Mouse (Mus musculus) retina, adult 2 months (tissue): Measurements from ENCODE around the gene Ccdc88a.
"Not testable (repeated sequence)": the region's sequence is repeated elsewhere in the genome, so short reads cannot be mapped to it uniquely, and the experiment has no call there.

Experiments
- DNase-seq: peaks from one replicate; pipeline ENCODE4 v3.0.0-alpha.2; 2012; ENCODE audit warnings: low read depth, low spot score

Ccdc88a gene

GRCm38 (mm10) chr11:29448741-29449140 lies 75.3 kb downstream of the Ccdc88a start:
- no peak for DNase-seq

- no peak for DNase-seq
Observed at GRCm38 (mm10) chr11:29474676-29475075, 101.2 kb downstream of the Ccdc88a start.

GRCm38 (mm10) chr11:29493135-29493534 lies 119.7 kb downstream of the Ccdc88a start:
- DNase-seq = no peak

GRCm38 (mm10) chr11:29496962-29497361 lies 123.5 kb downstream of the Ccdc88a start:
- DNase-seq = no peak

DNA sequence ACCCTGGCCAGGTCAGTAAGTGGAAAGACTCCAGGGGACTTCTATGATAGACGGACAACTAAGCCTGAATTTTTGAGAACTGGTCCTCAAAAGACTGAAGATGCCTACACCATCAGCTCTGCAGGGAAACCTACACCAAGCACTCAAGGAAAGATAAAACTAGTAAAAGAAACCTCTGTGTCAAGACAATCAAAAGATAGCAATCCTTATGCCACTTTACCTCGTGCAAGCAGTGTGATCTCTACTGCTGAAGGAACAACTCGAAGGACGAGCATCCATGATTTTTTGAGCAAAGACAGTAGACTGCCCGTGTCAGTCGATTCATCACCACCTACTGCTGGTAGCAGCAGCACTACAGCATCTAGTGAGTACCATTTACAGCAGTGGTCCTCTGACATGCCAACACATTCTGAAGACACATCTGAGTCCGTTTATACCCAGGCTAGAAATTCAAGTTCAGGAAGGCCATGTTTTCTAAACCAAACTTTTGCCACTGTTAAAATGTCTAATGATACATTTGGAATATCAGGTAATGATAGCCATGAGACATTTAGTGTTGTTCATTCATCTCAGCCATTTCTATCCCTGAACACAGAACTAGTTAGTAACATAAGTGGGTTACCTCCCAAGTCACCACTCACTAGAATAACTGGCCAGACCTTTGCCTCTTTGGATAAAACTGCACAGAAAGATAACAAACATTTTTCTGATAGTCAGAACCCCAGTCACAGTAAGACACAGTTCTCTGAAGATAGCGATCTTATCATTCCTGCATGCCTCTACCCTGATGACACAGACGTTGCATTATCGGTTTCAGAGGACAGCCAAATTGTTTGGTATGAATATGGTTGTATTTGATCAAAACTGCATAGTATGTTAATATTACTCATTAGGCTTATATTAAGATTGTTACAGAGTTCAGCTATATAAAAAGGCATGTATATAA lies 130.8 kb downstream of the Ccdc88a start:
- DNase-seq = no peak

DNA sequence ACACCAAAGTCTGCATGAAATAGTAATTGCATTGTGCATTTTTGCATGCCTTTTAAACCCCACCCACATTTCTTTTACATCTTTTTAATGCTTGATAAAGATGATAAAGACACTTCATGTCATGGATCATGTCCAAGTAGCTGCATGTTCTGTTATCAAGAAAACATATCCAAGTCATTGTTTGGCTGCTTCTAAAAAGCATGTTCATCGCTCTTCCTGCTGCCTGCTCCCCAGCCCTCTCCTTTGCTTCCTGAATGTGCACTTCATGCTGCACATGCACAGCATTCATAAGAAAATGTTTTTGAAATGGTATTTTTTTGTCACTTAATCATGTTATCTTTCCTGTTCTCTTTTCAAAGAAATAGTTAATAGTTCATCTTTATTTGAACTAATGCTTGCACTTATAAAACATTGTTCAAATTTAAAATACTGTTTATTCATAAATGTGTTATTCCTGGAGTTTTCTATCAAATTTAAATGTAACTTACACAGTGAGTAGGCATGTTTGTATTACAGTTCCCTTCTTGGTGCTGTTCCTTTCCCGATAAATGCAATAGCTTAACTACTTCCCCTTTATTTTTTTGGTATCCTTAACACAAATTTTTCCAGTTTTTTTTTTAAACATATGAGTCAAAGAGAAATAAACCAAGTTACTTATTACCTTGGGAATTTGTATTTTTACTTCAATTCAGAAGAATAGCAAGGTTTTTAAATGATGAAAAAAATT lies 131.6 kb downstream of the Ccdc88a start:
- no peak for DNase-seq

- DNase-seq = no peak
Observed at GRCm38 (mm10) chr11:29509421-29509820, 136.0 kb downstream of the Ccdc88a start.

- DNase-seq = no peak
Observed at GRCm38 (mm10) chr11:29512818-29513535, 139.5 kb downstream of the Ccdc88a start.

- no peak for DNase-seq
Observed at GRCm38 (mm10) chr11:29514325-29514681, 140.8 kb downstream of the Ccdc88a start.

DNA sequence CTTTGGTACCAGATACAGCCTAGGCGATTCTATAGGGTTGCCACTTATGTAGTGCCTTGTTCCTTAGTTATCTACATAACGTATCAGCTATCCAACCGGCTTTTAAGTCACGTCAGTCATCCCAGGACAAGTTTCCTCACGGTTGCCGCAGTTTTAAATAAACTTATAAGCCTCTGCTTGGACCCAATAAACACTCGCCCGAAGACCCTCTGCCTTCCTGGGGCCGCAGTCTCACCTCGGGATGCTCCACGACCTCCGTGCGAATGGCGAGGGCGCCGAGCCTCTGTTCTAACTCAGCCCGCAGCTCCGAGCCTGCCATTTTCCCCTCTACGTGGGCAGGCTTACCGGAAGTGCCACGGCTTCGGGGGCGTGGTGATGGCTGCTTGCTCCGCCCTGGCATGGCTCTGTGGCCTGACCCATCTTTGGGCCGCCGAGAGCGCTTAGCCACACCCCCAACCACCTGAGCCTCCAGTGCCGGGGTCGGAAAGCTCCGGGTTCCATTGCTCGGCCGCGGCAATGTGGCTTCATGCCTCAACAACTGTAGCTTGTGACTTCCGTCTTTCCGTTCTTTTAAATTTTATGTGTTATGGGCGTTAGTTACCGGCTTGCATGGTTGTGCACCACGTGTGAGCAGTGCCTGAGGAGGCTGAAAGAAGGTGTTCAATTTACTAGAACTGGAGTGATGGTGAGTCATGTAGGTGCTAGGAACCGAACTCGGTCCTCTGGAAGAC lies 141.4 kb downstream of the Ccdc88a start, which contains the start of gene Prorsd1:
TSS of gene Prorsd1 (minus strand) at position 352 of the 731 bp plus-strand sequence.
- DNase-seq = peak; percentile 77

GRCm38 (mm10) chr11:29525988-29526794 lies 152.7 kb downstream of the Ccdc88a start, which contains the start of gene Mtif2:
Mtif2 (plus strand) TSS chr11:29526408.
- DNase-seq = peak; percentile 80

DNA sequence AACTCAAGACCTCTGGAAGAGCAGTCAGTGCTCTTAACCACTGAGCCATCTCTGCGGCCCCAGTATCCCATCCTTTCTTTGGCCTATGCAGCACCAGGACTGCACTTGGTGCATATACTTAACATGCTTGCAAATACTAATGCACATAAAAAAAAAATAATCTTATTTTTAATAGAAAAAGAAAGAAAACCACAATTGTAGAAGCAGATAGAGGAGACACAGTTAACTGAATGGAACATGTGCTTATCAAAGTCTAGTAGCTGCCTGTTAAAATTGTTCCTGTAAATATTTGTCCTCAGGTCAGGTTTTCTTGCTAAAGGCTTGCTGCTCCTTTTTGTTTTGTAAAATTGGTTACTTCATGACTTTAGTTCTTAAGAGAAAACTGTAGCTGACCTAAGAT lies 164.7 kb downstream of the Ccdc88a start:
- DNase-seq = no peak

DNA sequence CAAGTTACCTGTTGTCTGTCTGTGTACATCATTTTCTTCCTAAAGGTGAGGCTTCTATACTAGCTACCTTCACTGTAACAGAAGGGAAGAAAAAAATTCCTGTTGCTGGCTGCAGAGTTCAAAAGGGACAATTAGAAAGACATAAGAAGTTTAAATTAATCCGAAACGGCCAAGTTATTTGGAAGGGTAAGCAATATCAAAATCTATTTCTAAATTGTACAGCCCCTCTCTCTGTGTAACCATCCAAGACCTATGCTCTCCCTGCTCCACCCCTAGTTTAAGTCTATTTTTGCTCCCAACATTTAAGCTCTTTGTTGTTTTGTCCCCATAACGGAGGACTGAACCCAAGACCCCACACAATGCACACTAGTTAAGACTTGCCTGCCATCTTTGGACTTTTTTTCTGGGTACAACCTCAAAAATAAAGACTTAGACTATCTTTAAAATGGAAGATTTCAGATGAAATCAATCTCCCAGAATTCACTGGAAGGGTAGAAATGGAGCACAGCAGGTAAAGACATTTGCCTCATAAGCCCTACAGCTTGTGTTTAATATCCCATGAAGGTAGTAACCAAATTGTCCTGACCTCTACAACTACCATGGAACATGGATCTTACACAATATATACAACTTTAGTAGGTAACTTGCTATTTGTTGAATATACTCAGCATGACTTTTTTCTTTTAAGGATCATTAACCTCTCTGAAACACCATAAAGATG lies 170.9 kb downstream of the Ccdc88a start:
- no peak for DNase-seq

DNA sequence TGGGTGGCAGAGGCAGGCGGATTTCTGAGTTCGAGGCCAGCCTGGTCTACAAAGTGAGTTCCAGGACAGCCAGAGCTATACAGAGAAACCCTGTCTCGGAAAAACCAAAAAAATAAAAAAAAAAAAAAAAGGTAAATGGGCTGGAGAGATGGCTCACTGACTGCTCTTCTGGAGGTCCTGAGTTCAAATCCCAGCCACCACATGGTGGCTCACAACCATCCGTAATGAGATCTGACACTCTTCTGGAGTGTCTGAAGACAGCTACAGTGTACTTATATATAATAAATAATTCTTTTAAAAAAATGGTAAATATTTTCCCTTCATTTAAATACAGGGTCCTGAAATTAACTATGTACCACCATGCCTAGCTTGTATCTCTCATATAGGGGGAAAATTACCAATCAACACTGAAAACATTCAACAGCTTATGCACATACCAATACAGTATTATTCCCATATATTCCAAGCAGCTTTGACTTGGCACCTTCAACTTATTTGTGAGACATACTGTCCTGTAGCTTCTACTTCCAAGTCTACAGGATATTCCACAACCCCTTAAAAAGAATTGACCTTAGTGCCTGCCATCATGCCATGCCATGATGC lies 171.8 kb downstream of the Ccdc88a start:
- not testable (repeated sequence) for DNase-seq

- DNase-seq = not testable (repeated sequence)
Observed at GRCm38 (mm10) chr11:29546297-29546696, 172.8 kb downstream of the Ccdc88a start.

GRCm38 (mm10) chr11:29546762-29547161 lies 173.3 kb downstream of the Ccdc88a start:
- no peak for DNase-seq

GRCm38 (mm10) chr11:29547249-29547751 lies 173.8 kb downstream of the Ccdc88a start:
- no peak for DNase-seq

- DNase-seq = peak; percentile 93
Observed at GRCm38 (mm10) chr11:29547752-29548503, 174.5 kb downstream of the Ccdc88a start, which contains the start of the genes Clhc1 and Rps27a. Clhc1 (plus strand) TSS chr11:29547950. Rps27a (minus strand) TSS chr11:29548109.
